Mouse (Mus musculus) megakaryocyte, embryonic 14.5 days (primary cell): Measurements from ENCODE around the gene Lhfp. TPM values are rescaled to one million over a fixed set of nuclear protein-coding genes. Genes with fewer than 3 reads are reported as not detected.
"Not testable (repeated sequence)": the region's sequence is repeated elsewhere in the genome, so short reads cannot be mapped to it uniquely, and the experiment has no call there.

Experiments used
- H3K27me3 ChIP-seq: replicated peaks from 2 replicates; pipeline ENCODE3; 2012; ENCODE audit warnings: inconsistent platforms
- H3K36me3 ChIP-seq: replicated peaks from 2 replicates; pipeline ENCODE3; 2012; ENCODE audit warnings: low read length, inconsistent platforms, mixed read lengths
- H3K4me1 ChIP-seq: 2 replicates; pipeline ENCODE4 v1.6.1; 2012; ENCODE audit warnings: inconsistent platforms
- H3K4me3 ChIP-seq: replicated peaks from 2 replicates; pipeline ENCODE3; 2012; ENCODE audit warnings: moderate library complexity, mild to moderate bottlenecking, inconsistent platforms
- H3K9me3 ChIP-seq: 2 replicates; pipeline ENCODE4 v1.6.1; 2012; ENCODE audit warnings: inconsistent platforms
- FLI1 ChIP-seq: IDR thresholded peaks from 2 replicates; pipeline ENCODE4 v1.6.1; 2012; ENCODE audit warnings: low read length, inconsistent platforms, mixed read lengths
- GATA1 ChIP-seq: IDR thresholded peaks from 3 replicates; pipeline ENCODE4 v1.6.1; 2012; ENCODE audit warnings: mixed read lengths, low read length, inconsistent platforms, borderline replicate concordance
- polyA plus RNA-seq: library from polyadenylated mRNA; stranded (reverse); fragments of >175 nt; gene quantifications from 2 replicates; pipeline ENCODE4 v1.2.3, GENCODE M21; 2012; ENCODE audit warnings: low replicate concordance; ENCODE audit not compliant: insufficient read depth

Gene Lhfp
- polyA plus RNA-seq, 1 experiment: 1.0 TPM

GRCm38 (mm10) chr3:53245571-53246208, 204.4 kb downstream of the Lhfp start:
- Histone ChIP-seq H3K36me3 (no peaks in the 10 kb centered on the region), H3K4me1 (no peaks in the 10 kb centered on the region), H3K27me3 (no peaks in the 10 kb centered on the region), H3K9me3 (peaks cover 12% of the 10 kb centered on the region; the same call in 1 of the 2 replicates), H3K4me3 (no peak overlapping the region)
- no peak for TF ChIP-seq GATA1
- no peak for TF ChIP-seq FLI1

- H3K27me3 ChIP-seq: no peaks in the 10 kb centered on the region
- H3K4me3 ChIP-seq: no peak overlapping the region
- peaks cover 12% of the 10 kb centered on the region; the same call in 1 of the 2 replicates for H3K9me3 ChIP-seq
- TF ChIP-seq FLI1 (no peak), GATA1 (no peak)
- no peaks in the 10 kb centered on the region for H3K36me3 ChIP-seq
- H3K4me1 ChIP-seq: no peaks in the 10 kb centered on the region
Measured at GRCm38 (mm10) chr3:53247102-53247501, 205.8 kb downstream of the Lhfp start.

- Histone ChIP-seq H3K4me1 (no peaks in the 10 kb centered on the region), H3K36me3 (no peaks in the 10 kb centered on the region), H3K4me3 (no peak overlapping the region), H3K9me3 (0 out of 2 replicates have a peak, but pooled peaks cover 4% of the 10 kb centered on the region), H3K27me3 (no peaks in the 10 kb centered on the region)
- no peak for TF ChIP-seq GATA1
- no peak for TF ChIP-seq FLI1
Measured at GRCm38 (mm10) chr3:53248158-53248874, 207.0 kb downstream of the Lhfp start.

DNA sequence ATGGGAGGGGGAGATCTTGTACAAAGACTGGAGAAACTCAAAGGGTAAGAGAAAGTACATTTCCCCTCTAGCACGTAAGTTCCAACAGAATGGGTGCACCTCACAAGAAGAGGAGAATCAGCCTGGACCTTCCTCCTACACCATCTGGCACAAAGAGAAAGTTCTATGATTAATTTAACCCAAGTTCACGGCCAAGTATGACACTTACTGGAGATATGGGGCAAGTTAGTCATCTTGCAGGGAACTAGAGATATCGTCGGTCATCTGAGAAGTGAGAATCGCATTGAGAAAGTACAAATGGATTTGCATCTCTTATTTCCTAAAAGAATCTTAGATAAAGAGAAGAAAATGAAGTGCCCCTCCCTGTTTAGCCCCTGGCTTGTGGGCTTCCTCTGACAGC, 211.2 kb downstream of the Lhfp start:
- H3K4me3 ChIP-seq: no peak overlapping the region
- no peaks in the 10 kb centered on the region for H3K9me3 ChIP-seq
- H3K27me3 ChIP-seq: no peaks in the 10 kb centered on the region
- TF ChIP-seq GATA1 (no peak), FLI1 (no peak)
- no peaks in the 10 kb centered on the region for H3K4me1 ChIP-seq
- no peaks in the 10 kb centered on the region for H3K36me3 ChIP-seq

DNA sequence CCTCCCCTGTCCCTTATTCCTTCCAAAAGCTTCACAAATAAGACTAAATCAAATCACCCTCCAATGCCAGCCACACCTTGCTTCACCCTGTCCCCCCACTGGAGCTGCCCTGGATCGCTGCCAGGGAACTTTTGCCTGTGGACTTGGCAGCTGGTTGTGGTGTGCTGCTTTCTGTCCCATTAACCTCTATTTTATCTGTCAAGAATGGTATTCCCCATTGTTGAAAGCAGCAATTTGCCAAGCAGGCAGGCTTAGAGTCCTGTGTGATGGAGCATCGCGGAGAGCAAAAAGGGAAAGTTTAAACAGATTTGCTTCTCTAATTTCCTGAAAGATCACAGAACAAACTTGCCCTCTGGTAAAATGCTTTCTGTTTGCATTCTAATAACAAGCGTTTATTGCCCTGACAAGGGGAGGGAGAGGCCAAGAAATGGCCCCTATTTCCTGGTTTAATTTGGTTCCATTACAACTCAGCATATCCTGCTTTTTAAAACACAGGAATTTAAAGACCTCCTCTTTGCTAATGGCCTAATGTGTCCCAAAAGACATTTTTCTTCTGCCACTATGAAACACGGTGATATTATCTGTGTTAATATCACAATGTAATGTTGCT, 212.0 kb downstream of the Lhfp start:
- Histone ChIP-seq H3K9me3 (no peaks in the 10 kb centered on the region), H3K36me3 (no peaks in the 10 kb centered on the region), H3K27me3 (no peaks in the 10 kb centered on the region), H3K4me3 (no peak overlapping the region), H3K4me1 (no peaks in the 10 kb centered on the region)
- TF ChIP-seq GATA1 (no peak), FLI1 (no peak)

DNA sequence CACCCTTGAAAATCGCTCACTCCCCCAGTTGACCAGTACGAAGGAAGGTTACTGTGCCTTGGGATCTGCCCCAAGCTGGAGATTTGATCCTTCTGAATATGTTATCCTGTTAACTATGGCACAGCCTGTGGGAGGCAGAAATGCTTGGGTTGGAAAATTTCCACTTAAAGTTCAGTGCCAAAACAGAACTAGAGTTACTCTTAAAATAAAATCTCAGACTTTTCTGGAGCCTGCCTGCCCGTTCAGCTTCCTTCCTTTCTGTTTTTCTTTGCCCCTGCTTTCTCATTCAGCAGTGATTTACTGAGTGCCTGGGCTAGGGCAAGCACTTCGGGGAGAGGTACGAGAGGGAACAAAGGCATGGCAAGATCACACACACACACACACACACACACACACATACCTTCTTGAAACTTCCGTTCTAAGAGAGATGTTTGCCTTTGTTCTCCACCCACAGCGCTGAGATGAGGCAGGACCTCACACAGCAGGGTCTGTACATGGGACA, 217.4 kb downstream of the Lhfp start:
- no peak overlapping the region for H3K4me3 ChIP-seq
- no peaks in the 10 kb centered on the region for H3K4me1 ChIP-seq
- no peaks in the 10 kb centered on the region for H3K36me3 ChIP-seq
- no peaks in the 10 kb centered on the region; the same call in 1 of the 2 replicates for H3K9me3 ChIP-seq
- H3K27me3 ChIP-seq: no peaks in the 10 kb centered on the region
- TF ChIP-seq GATA1 (no peak), FLI1 (no peak)

GRCm38 (mm10) chr3:53266116-53266515, 224.8 kb downstream of the Lhfp start:
- Histone ChIP-seq H3K27me3 (no peaks in the 10 kb centered on the region), H3K36me3 (no peaks in the 10 kb centered on the region), H3K9me3 (peaks cover 10% of the 10 kb centered on the region; the same call in 1 of the 2 replicates), H3K4me3 (no peak overlapping the region), H3K4me1 (no peaks in the 10 kb centered on the region)
- TF ChIP-seq FLI1 (no peak), GATA1 (no peak)

DNA sequence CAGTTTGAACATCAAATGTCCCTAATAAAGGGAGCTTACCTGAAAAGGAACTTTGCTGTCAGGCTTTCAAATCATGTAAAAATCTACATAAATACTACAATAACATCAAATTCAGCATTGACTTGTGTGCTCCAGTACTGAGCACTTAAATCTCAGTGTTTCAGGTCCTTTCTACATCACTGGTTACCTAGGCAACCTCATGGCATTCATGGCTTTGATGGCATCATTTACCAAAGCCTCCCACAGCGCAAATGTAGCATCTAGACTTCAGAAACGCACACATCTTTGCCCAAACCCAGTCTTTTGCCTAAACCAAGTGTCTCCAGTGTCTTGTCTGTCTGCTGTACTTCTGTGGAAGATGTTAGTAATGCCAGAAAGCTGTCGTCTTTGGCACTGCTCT, 225.7 kb downstream of the Lhfp start:
- TF ChIP-seq FLI1: no peak
- no peak for TF ChIP-seq GATA1
- no peaks in the 10 kb centered on the region for H3K36me3 ChIP-seq
- no peaks in the 10 kb centered on the region for H3K27me3 ChIP-seq
- no peaks in the 10 kb centered on the region for H3K4me1 ChIP-seq
- H3K9me3 ChIP-seq: peaks cover 10% of the 10 kb centered on the region; the same call in 1 of the 2 replicates
- H3K4me3 ChIP-seq: no peak overlapping the region

DNA sequence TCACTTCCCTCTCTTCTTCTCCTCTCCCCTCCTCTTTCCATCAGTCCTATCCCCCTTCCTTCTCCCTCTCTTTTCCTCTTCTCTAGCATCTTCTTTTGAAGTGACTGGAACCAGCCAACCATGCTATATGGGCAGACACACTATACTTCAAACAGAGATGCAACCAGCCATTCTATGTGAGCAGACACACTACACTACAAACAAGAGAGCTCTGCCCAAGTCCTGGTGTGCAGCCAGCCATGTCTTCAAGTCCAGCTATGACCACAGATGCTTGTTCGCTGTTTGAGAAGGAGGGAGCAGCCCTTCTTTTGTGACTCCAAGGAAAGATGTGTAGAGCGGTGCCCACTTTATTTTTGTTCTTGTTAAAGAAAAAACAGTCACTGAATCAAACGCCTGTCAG, 231.9 kb downstream of the Lhfp start:
- no peaks in the 10 kb centered on the region for H3K36me3 ChIP-seq
- TF ChIP-seq FLI1: no peak
- TF ChIP-seq GATA1: no peak
- H3K4me1 ChIP-seq: no peaks in the 10 kb centered on the region
- no peaks in the 10 kb centered on the region for H3K9me3 ChIP-seq
- H3K4me3 ChIP-seq: no peak overlapping the region
- H3K27me3 ChIP-seq: no peaks in the 10 kb centered on the region

GRCm38 (mm10) chr3:53277993-53278392, 236.7 kb downstream of the Lhfp start:
- Histone ChIP-seq H3K27me3 (no peaks in the 10 kb centered on the region), H3K4me3 (no peak overlapping the region), H3K9me3 (no peaks in the 10 kb centered on the region), H3K36me3 (no peaks in the 10 kb centered on the region), H3K4me1 (no peaks in the 10 kb centered on the region)
- TF ChIP-seq GATA1 (no peak), FLI1 (no peak)

DNA sequence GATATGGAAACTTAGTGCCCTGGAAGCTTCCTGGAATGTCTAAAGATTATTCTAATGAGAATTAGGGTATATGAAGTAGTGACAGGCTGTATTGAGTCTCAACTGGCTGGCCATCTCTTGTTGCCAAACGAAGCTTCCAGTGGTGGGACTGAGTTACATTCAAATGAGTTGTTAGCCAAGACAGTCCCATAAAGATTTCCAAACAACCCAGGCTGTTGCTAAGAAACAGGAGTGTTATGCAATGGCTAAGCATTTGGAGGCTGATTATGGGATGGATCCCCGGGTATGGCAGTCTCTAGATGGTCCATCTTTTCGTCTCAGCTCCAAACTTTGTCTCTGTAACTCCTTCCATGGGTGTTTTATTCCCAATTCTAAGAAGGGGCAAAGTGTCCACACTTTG, 240.7 kb downstream of the Lhfp start:
- H3K4me1 ChIP-seq, H3K36me3 ChIP-seq, H3K27me3 ChIP-seq, H3K9me3 ChIP-seq, H3K4me3 ChIP-seq: not testable (repeated sequence)
